Mouse (Mus musculus) cortical plate, adult 2 months (tissue): ENCODE results near the gene Fam189b.

Source experiments
- CTCF ChIP-seq: fragments of 200-500 bp; IDR thresholded peaks from 2 replicates; pipeline ENCODE4 v1.5.1; 2011; ENCODE audit warnings: mild to moderate bottlenecking, control low read depth, low read length; ENCODE audit not compliant: insufficient read depth; ENCODE audit errors: extremely low read depth
- POLR2A ChIP-seq: fragments of 200-500 bp; IDR thresholded peaks from 2 replicates; pipeline ENCODE4 v1.6.1; 2011; ENCODE audit warnings: mild to moderate bottlenecking, low read length, control low read depth; ENCODE audit not compliant: insufficient read depth; ENCODE audit errors: extremely low read depth

DNA sequence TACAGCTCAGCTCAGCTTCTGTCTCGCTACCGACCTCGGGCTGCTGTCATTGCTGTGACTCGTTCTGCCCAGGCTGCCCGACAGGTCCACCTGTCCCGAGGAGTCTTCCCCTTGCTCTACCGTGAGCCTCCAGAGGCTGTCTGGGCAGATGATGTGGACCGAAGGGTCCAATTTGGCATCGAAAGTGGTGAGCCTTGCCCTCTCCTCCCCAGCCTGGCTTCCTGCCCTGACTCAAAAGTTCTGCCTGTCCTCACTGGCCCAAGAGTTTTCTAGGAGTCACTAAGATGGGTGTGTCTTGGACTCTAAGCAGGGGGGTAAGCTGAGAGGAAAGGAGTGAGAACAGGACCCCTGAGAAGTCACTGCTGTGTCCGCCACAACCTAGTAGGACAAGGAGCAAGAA lies 38.1 kb upstream of the Fam189b start:
- no peak for TF ChIP-seq CTCF
- no peak for TF ChIP-seq POLR2A
